In genomic region chrX:162241291-162241690, GRCm38 (mm10) we compare ENCODE assay signal across 26 mouse cellular contexts.
A peak's percentile ranks its signal among the peaks of the same experiment; 100 is the strongest.
DNase-seq lines count a peak whose midpoint lies in the region; ATAC-seq and TF ChIP-seq lines count a peak whose summit lies in the region.
"Had no signal": no experiment of that assay in that cellular context is flagged by ENCODE, and none has a peak within 500 bp of the region (broad histone marks: within the 10 kb centered on the region; RNA-seq: fewer than 3 reads in every experiment).

No protein-coding gene starts in this region.

- DNase-seq in cerebellum, postnatal 10 days, result peak; percentile 8 to 9
- DNase-seq in cerebellum, postnatal 4 days (ENCODE audit: low spot score in 2 of 2), result no peak
- DNase-seq in kidney, adult 9 months, result peak; percentile 5
- peak; percentile 4 for DNase-seq in urinary bladder, postnatal 14 days (ENCODE audit: low spot score)
- DNase-seq in urinary bladder, postnatal 10 days (ENCODE audit: low spot score), result no peak
- no peak for DNase-seq in gastrocnemius, adult 2 months
- DNase-seq in ovary, adult 18-20 months (ENCODE audit: low spot score), result no peak
- DNase-seq: adrenal gland, adult 2 months; cerebellum, adult 2 months; cerebellum, postnatal 36 days; gastrocnemius, postnatal 14 days; heart, adult 18-20 months; heart, postnatal 36 days; layer of hippocampus, adult 9-11 months; lung, adult 18-20 months; thymus, postnatal 14 days had no signal

- no peak overlapping the region for H3K27ac ChIP-seq in kidney, embryonic 15.5 days
- H3K27ac ChIP-seq in gastrocnemius, adult 2 months, result no peak overlapping the region
- H3K27ac ChIP-seq: hindbrain, embryonic 15.5 days; limb, embryonic 13.5 days; liver, embryonic 12.5 days; midbrain, embryonic 10.5 days; neural tube, embryonic 13.5 days had no signal

- no peak for TF ChIP-seq CTCF in gastrocnemius, adult 2 months (IDR thresholded peaks at IDR 0.05)

- no peaks in the 10 kb centered on the region for H3K9me3 ChIP-seq in kidney, embryonic 15.5 days (replicated peaks)
- H3K9me3 ChIP-seq: hindbrain, embryonic 15.5 days; limb, embryonic 13.5 days; liver, embryonic 12.5 days; midbrain, embryonic 10.5 days; neural tube, embryonic 13.5 days had no signal

- no peaks in the 10 kb centered on the region for H3K36me3 ChIP-seq in kidney, embryonic 15.5 days
- H3K36me3 ChIP-seq: hindbrain, embryonic 15.5 days; limb, embryonic 13.5 days; liver, embryonic 12.5 days; midbrain, embryonic 10.5 days; neural tube, embryonic 13.5 days had no signal

- no peak overlapping the region for H3K4me3 ChIP-seq in kidney, embryonic 15.5 days (replicated peaks)
- H3K4me3 ChIP-seq in gastrocnemius, adult 2 months, result no peak overlapping the region
- H3K4me3 ChIP-seq: hindbrain, embryonic 15.5 days; limb, embryonic 13.5 days; liver, embryonic 12.5 days; midbrain, embryonic 10.5 days; myocyte; neural tube, embryonic 13.5 days had no signal

- WGBS in kidney, embryonic 15.5 days, result 68% methylated on average over 3 of the region's 3 CpGs

- H3K4me2 ChIP-seq in kidney, embryonic 15.5 days, result no peak overlapping the region
- H3K4me2 ChIP-seq: hindbrain, embryonic 15.5 days; limb, embryonic 13.5 days; liver, embryonic 12.5 days; neural tube, embryonic 13.5 days had no signal

- intact Hi-C loops in gastrocnemius, adult 2 months (cut with DNase I), result no loop called here

- H3K9ac ChIP-seq in kidney, embryonic 15.5 days, result no peak overlapping the region
- H3K9ac ChIP-seq: hindbrain, embryonic 15.5 days; limb, embryonic 13.5 days; liver, embryonic 12.5 days; neural tube, embryonic 13.5 days had no signal

- peaks cover 41% of the 10 kb centered on the region for H3K27me3 ChIP-seq in kidney, embryonic 15.5 days

- H3K4me1 ChIP-seq in kidney, embryonic 15.5 days, result no peaks in the 10 kb centered on the region
- H3K4me1 ChIP-seq: hindbrain, embryonic 15.5 days; limb, embryonic 13.5 days; liver, embryonic 12.5 days; midbrain, embryonic 10.5 days; neural tube, embryonic 13.5 days had no signal

- no peak for ATAC-seq in kidney, embryonic 15.5 days (replicated peaks; ENCODE audit: low FRiP score)
- ATAC-seq: CD4-positive, CD25-positive, alpha-beta regulatory T cell, adult 4 months; forebrain, embryonic 16.5 days; liver, embryonic 12.5 days; midbrain, embryonic 16.5 days had no signal

Comparison
In these comparisons a context has a peak if more than half of its experiments do, and no peak if none do; other contexts are left out.
1. DNase-seq: peak in cerebellum, postnatal 10 days (2 of 2), kidney, adult 9 months (single experiment) and urinary bladder, postnatal 14 days (single experiment); none in cerebellum, postnatal 4 days (0 of 2), urinary bladder, postnatal 10 days (single experiment), gastrocnemius, adult 2 months (single experiment) and ovary, adult 18-20 months (single experiment).